Mouse (Mus musculus): ENCODE measurements around the gene Pdik1l. TPM values are rescaled to one million over a fixed set of nuclear protein-coding genes. Genes with fewer than 3 reads are reported as not detected.

Gene Pdik1l
- polyA plus RNA-seq, 1 experiment from 2014 or later, result 21.6 TPM

DNA sequence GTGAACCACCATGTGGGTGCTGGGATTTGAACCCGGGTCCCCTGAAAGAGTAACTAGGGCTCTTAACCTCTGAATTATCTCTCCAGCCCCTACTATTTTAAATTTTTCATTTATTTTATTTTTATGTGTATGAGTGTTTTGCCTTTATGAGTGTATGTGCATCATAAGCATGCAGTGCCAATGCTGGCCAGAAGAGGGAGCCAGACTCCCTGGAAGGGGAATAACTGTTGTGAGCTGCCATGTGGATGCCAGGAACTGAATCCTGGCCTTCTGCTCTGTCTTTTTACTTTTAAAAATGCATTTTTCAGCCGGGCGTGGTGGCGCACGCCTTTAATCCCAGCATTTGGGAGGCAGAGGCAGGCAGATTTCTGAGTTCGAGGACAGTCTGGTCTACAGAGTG, 25.2 kb upstream of the Pdik1l start:
- no peak for DNase-seq (ENCODE audit: low spot score)
- 92% methylated on average over 6 of the region's 6 CpGs for WGBS
- Histone ChIP-seq H3K9me3 (replicated peaks) (peaks cover 6% of the 10 kb centered on the region), H3K27ac (replicated peaks) (no peak overlapping the region), H3K4me1 (peaks cover 19% of the 10 kb centered on the region), H3K4me3 (no peak overlapping the region), H3K36me3 (no peaks in the 10 kb centered on the region), H3K27me3 (ENCODE audit: low read depth, poor library complexity, severe bottlenecking) (0 out of 2 replicates have a peak, but pooled peaks cover 6% of the 10 kb centered on the region)

DNA sequence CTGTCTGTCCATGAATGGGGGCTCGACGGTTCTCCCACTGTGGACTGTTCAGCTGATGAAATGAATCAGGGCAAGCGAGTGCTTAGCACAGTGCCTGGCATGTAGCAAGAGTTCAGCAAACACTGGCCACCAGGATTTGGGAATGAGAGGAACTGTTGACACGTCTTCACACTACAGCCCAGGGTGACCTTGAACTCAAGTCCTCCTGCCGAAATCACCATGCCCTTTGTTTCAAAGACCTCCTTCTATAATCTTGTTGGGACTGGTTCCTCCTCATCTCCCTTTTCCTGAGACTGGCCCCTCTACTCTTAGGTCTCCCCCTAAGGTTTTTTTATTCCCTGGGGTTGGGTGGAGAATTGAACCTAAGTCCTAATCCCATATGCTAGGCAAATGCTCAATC, 24.6 kb upstream of the Pdik1l start:
- Histone ChIP-seq H3K9me3 (replicated peaks) (peaks cover 6% of the 10 kb centered on the region), H3K4me1 (peaks cover 25% of the 10 kb centered on the region), H3K4me3 (no peak overlapping the region), H3K27me3 (ENCODE audit: low read depth, poor library complexity, severe bottlenecking) (0 out of 2 replicates have a peak, but pooled peaks cover 6% of the 10 kb centered on the region), H3K36me3 (no peaks in the 10 kb centered on the region), H3K27ac (replicated peaks) (no peak overlapping the region)
- WGBS, result 93% methylated on average over 5 of the region's 5 CpGs
- no peak for DNase-seq (ENCODE audit: low spot score)

DNA sequence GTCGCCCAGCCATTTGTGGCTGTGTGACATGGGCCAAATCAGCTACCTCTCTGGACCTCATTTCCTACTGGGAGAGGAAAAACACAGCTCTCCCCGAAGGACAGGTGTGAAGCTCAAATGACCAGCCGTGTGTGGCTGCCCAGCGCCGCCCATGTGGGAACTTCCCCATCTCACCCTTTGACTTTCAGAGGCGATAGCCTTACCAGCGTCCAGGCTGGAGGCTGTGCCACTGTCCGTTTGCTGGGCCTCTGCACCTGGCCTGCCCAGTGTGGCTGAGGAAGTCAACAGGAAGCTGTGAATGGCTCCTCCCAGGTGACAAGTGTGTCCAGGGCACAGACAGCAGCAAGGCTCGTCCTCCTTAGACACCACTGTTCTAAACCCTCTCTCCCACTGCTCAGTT, 24.1 kb upstream of the Pdik1l start:
- Histone ChIP-seq H3K27me3 (ENCODE audit: low read depth, poor library complexity, severe bottlenecking) (0 out of 2 replicates have a peak, but pooled peaks cover 6% of the 10 kb centered on the region), H3K9me3 (replicated peaks) (peaks cover 6% of the 10 kb centered on the region), H3K36me3 (no peaks in the 10 kb centered on the region), H3K27ac (replicated peaks) (no peak overlapping the region), H3K4me1 (peaks cover 30% of the 10 kb centered on the region), H3K4me3 (no peak overlapping the region)
- no peak for DNase-seq (ENCODE audit: low spot score)
- 90% methylated on average over 9 of the region's 9 CpGs for whole genome bisulfite sequencing

DNA sequence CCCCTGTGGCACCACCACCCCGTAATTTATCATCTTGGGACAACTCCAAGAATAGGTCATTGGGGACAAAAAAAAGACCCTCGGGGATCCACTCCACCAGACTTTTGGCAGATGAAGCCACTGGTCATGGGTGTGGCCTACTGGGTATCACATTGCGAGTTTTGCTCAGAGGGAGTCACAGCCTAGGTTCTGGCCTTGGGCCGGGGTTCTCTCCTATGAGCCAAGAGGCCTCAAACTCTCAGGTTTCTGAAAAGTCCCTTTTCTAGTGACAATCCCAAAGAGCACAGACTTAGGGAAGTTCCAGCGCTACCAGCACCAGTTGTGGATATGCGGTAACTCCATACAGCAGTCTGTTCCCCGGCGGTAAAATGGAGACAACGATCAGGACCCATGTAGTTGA, 23.0 kb upstream of the Pdik1l start:
- Histone ChIP-seq H3K27ac (replicated peaks) (no peak overlapping the region), H3K4me3 (no peak overlapping the region), H3K27me3 (ENCODE audit: low read depth, poor library complexity, severe bottlenecking) (0 out of 2 replicates have a peak, but pooled peaks cover 1% of the 10 kb centered on the region), H3K4me1 (peaks cover 25% of the 10 kb centered on the region), H3K9me3 (replicated peaks) (peaks cover 6% of the 10 kb centered on the region), H3K36me3 (no peaks in the 10 kb centered on the region)
- WGBS, result 90% methylated on average over 9 of the region's 9 CpGs
- no peak for DNase-seq (ENCODE audit: low spot score)

DNA sequence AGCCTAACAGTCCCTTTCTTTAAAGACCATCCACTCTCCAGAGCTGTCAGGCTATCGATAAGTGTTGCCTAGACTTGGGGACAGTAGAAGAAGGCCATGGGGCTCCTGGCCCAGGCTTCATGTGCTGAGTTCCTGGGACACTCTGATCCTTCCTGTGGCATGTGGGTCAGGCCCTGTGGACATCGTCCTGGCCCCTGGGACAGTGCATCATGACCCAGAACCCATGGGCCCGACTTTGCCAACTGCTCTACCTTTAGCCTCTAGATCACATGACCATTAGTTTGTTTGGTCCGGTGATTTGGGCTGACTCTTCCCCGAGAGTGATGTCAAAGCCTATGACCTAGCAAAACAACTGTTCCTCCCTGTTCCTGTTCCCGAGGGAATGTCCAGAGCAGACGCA, 22.4 kb upstream of the Pdik1l start:
- Histone ChIP-seq H3K4me3 (no peak overlapping the region), H3K27ac (replicated peaks) (no peak overlapping the region), H3K4me1 (peaks cover 22% of the 10 kb centered on the region), H3K36me3 (no peaks in the 10 kb centered on the region), H3K27me3 (ENCODE audit: low read depth, poor library complexity, severe bottlenecking) (no peaks in the 10 kb centered on the region), H3K9me3 (replicated peaks) (peaks cover 6% of the 10 kb centered on the region)
- 88% methylated on average over 7 of the region's 7 CpGs for WGBS
- DNase-seq (ENCODE audit: low spot score), result no peak

DNA sequence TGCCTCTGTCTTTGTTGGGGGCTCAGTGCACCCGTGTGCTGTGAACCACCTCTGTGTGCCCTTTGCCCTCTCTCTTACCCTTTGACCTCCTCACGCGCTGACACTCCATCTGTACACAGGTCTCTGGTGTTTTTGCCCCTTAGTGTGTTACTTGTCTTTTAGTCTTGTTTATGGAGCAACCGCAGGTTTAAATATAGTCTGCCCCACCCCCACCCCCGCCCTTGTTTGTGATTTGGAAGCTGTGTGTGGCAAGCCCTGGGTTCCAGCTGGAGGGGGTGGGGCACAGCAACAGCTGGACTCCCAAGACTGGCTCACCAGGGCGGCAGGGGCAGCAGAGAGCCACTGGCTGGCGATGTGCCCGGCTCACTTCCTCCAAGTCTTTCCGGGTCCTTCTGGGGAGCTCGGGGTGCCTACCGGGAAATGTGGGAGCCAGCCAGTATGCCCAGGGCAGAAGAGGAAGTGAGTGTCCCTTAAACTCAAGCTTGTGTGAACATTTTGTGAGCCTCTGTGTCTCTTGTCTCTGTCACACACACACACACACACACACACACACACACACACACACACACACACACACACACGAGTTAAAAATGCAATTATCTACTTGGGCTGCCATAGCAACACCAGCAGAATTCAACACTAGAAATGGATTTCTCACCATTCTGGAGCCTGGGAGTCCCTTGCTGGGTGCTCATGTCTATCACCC, 19.8 kb upstream of the Pdik1l start:
- peaks cover under 1% of the 10 kb centered on the region for H3K9me3 ChIP-seq (replicated peaks)
- H3K27me3 ChIP-seq (ENCODE audit: low read depth, poor library complexity, severe bottlenecking), result no peaks in the 10 kb centered on the region
- peaks cover 14% of the 10 kb centered on the region for H3K4me1 ChIP-seq
- WGBS, result 24% methylated on average over 12 of the region's 12 CpGs
- H3K4me3 ChIP-seq, result peak overlapping the region; percentile 8; the same call in 1 of the 2 replicates
- peak; percentile 36 for DNase-seq (ENCODE audit: low spot score)
- no peaks in the 10 kb centered on the region for H3K36me3 ChIP-seq
- peak overlapping the region; percentile 49; the same call in 1 of the 2 replicates for H3K27ac ChIP-seq (replicated peaks)

DNA sequence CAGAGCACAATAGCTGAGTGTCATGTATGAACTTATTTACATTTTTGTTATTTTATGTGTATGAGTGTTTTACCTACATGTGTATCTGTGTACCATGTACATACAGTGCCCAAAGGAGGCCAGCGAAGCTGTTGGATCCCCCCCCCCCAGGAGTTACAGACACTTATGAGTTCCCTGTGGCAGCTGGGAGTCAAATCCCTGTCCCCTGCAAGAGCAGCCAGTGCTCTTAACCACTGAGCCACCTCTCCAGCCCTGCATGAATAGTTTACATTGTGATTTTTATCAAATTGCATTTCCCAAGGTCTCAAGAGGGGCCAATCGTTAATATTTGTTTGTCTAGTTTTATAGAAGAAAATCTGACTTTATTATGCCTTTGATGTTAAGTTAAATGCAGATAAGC, 19.3 kb upstream of the Pdik1l start:
- DNase-seq (ENCODE audit: low spot score), result no peak
- H3K36me3 ChIP-seq, result no peaks in the 10 kb centered on the region
- H3K9me3 ChIP-seq (replicated peaks), result no peaks in the 10 kb centered on the region
- no peaks in the 10 kb centered on the region for H3K27me3 ChIP-seq (ENCODE audit: low read depth, poor library complexity, severe bottlenecking)
- no peak overlapping the region for H3K4me3 ChIP-seq
- peaks cover 14% of the 10 kb centered on the region for H3K4me1 ChIP-seq
- H3K27ac ChIP-seq (replicated peaks), result no peak overlapping the region
- WGBS, result 71% methylated on average over 2 of the region's 2 CpGs

DNA sequence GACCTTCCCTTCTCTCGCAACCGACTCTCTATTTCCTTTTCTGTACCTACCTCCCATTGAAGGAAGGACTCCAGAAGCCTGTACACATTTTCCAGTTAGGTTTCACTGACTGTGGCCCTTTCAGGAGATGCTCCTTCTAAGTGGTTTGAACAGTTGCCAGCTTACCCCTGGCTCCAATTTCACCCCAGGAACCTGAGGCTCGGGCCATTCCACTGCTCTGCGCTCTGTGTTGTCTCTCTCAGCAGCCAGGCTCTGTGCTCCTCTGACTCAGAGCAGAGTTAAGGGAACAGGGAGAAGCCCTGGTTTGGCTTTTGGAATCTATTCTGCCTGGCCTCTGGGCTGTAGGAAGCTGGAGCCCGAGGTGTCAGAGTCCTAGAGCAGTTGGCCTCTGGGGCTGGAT, 14.4 kb upstream of the Pdik1l start:
- Histone ChIP-seq H3K27me3 (ENCODE audit: low read depth, poor library complexity, severe bottlenecking) (no peaks in the 10 kb centered on the region; the same call in 1 of the 2 replicates), H3K27ac (replicated peaks) (no peak overlapping the region), H3K4me3 (no peak overlapping the region), H3K4me1 (peaks cover 3% of the 10 kb centered on the region), H3K9me3 (replicated peaks) (no peaks in the 10 kb centered on the region), H3K36me3 (no peaks in the 10 kb centered on the region)
- WGBS, result 92% methylated on average over 5 of the region's 5 CpGs
- DNase-seq (ENCODE audit: low spot score), result no peak

DNA sequence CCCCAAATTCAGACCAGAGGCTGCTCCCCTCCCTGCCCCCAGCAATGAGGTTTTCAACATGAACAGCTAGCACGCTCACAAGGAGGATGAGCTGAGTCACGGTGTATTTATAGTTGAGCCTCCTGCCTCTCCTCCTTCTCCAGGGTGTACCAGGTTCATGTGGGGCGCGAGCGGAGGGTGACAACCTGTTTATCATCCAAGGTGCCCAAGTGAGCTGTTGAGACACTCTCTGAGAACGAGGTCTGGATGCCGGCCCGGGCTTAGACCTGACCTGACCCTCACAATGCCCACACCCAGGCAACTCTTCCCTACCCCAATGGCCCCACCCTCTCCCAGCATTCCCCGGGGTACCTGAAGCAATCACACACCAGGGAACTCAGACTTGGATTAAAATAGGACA, 12.6 kb upstream of the Pdik1l start:
- H3K4me1 ChIP-seq, result no peaks in the 10 kb centered on the region
- H3K4me3 ChIP-seq, result no peak overlapping the region
- no peak for DNase-seq (ENCODE audit: low spot score)
- WGBS, result 87% methylated on average over 9 of the region's 9 CpGs
- 0 out of 2 replicates have a peak, but pooled peaks cover 4% of the 10 kb centered on the region for H3K9me3 ChIP-seq (replicated peaks)
- H3K27ac ChIP-seq (replicated peaks), result no peak overlapping the region
- H3K27me3 ChIP-seq (ENCODE audit: low read depth, poor library complexity, severe bottlenecking), result no peaks in the 10 kb centered on the region; the same call in 1 of the 2 replicates
- H3K36me3 ChIP-seq, result no peaks in the 10 kb centered on the region

DNA sequence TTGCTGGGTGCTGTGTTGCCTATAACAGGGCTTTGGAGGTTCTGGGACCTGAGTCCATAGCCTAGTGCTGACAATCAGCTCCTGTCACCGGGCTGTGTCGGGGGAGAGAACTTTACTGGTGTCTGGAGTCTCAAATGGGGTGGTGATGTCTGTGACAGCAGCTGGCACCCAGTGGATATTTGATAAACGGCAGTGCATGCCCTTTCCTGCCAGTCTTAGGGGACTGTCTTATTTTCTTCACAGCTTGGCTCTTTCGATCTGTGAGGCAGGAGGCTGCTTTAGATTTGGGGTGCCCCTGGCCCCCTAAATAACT, 11.8 kb upstream of the Pdik1l start:
- H3K27ac ChIP-seq (replicated peaks), result no peak overlapping the region
- no peaks in the 10 kb centered on the region; the same call in 1 of the 2 replicates for H3K27me3 ChIP-seq (ENCODE audit: low read depth, poor library complexity, severe bottlenecking)
- H3K4me1 ChIP-seq, result no peaks in the 10 kb centered on the region
- WGBS, result 77% methylated on average over 4 of the region's 4 CpGs
- 0 out of 2 replicates have a peak, but pooled peaks cover 4% of the 10 kb centered on the region for H3K9me3 ChIP-seq (replicated peaks)
- H3K36me3 ChIP-seq, result no peaks in the 10 kb centered on the region
- no peak overlapping the region for H3K4me3 ChIP-seq
- no peak for DNase-seq (ENCODE audit: low spot score)

DNA sequence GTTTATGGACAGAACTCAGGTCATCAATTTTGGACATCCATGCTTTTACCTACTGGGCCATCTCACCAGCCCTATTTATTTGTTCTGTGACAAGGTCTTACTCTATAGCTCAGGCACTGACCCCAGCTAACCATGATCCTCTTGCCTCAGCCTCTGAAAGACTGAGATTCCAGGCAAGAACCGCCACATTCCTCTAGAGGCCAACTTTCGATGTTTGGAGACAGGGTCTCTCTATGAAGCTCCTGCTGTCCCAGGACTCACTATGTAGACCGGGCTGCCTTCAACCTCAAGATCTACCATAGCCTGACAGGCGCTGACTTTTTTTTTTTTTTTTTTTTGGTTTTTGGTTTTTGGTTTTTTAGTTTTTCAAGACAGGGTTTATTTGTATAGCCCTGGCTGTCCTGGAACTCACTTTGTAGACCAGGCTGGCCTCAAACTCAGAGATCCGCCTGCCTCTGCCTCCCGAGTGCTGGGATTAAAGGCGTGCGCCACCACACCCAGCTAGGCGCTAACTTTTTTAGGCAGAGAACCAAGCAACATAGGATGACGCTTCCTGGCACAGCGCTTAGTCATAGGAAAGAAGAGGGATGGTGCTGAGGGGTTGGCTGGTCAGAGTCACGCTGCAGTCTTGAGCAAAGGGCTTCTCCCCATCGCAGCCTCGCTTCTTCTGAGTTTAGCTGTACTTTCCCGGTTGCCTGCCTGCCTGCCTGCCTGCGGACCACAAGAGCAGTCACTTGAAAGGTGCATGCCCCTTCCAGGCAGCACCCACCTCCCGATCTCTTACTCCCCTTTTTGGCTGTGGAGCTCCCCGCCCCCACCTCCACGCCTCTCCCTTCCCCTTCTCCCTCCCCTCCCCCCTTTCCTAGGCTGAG, 11.2 kb upstream of the Pdik1l start:
- Histone ChIP-seq H3K27me3 (ENCODE audit: low read depth, poor library complexity, severe bottlenecking) (no peaks in the 10 kb centered on the region; the same call in 1 of the 2 replicates), H3K36me3 (no peaks in the 10 kb centered on the region), H3K4me1 (no peaks in the 10 kb centered on the region), H3K9me3 (replicated peaks) (0 out of 2 replicates have a peak, but pooled peaks cover 4% of the 10 kb centered on the region), H3K27ac (replicated peaks) (no peak overlapping the region), H3K4me3 (no peak overlapping the region)
- WGBS, result 79% methylated on average over 19 of the region's 19 CpGs
- no peak for DNase-seq (ENCODE audit: low spot score)

DNA sequence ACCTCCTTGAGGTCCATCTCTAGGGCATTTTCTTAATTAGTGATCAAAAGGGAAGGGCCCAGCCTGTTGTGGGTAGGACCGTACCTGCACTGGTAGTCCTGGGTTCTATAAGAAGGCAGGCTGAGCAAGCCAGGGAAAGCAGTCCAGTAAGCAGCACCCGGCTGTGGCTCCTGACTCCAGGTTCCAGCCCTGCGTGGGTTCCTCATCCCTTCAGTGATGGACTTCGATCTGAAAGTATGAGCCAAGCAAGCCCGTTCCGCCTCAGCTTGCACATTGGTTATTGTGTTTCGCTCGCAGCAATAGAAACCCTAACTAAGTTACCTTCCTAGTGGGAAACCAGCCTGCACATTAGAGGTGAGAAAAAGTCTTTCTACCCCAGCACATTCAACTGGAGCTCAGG, 9.7 kb upstream of the Pdik1l start:
- H3K27me3 ChIP-seq (ENCODE audit: low read depth, poor library complexity, severe bottlenecking), result peaks cover 9% of the 10 kb centered on the region; the same call in 1 of the 2 replicates
- 0 out of 2 replicates have a peak, but pooled peaks cover 4% of the 10 kb centered on the region for H3K9me3 ChIP-seq (replicated peaks)
- no peaks in the 10 kb centered on the region for H3K36me3 ChIP-seq
- DNase-seq (ENCODE audit: low spot score), result no peak
- no peaks in the 10 kb centered on the region for H3K4me1 ChIP-seq
- 96% methylated on average over 8 of the region's 8 CpGs for WGBS
- H3K27ac ChIP-seq (replicated peaks), result no peak overlapping the region
- H3K4me3 ChIP-seq, result no peak overlapping the region

DNA sequence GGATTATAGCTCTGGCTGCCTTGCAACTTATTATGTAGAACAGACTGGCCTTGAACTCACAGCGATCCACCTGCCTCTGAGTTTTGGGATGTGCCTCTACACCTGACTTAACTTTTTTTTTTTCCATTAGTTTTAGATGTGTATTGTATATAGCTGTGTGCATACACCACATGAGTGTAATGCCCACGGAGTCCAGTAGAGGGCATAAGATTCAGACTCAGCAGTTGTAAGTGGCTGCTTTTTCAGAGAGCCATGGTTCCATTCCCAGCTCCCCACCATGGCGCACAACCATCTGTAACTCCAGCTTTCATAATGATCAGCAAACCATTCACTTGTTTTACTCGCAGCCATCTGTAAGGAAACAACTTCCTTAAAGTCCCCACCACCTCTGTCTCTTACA, 8.8 kb upstream of the Pdik1l start:
- WGBS, result 92% methylated on average over 4 of the region's 4 CpGs
- H3K36me3 ChIP-seq, result no peaks in the 10 kb centered on the region
- no peak overlapping the region for H3K27ac ChIP-seq (replicated peaks)
- no peak for DNase-seq (ENCODE audit: low spot score)
- no peaks in the 10 kb centered on the region for H3K4me1 ChIP-seq
- no peak overlapping the region for H3K4me3 ChIP-seq
- peaks cover 9% of the 10 kb centered on the region; the same call in 1 of the 2 replicates for H3K27me3 ChIP-seq (ENCODE audit: low read depth, poor library complexity, severe bottlenecking)
- 0 out of 2 replicates have a peak, but pooled peaks cover 4% of the 10 kb centered on the region for H3K9me3 ChIP-seq (replicated peaks)

Measured in midbrain, embryonic 10.5 days (tissue).